Mouse (Mus musculus): ENCODE measurements around the gene Chil4.

Gene Chil4

GRCm38 (mm10) chr3:106170522-106171053 is 48.7 kb downstream of the Chil4 start:
- in situ Hi-C loops (cut with MboI, MseI): no loop called here

DNA sequence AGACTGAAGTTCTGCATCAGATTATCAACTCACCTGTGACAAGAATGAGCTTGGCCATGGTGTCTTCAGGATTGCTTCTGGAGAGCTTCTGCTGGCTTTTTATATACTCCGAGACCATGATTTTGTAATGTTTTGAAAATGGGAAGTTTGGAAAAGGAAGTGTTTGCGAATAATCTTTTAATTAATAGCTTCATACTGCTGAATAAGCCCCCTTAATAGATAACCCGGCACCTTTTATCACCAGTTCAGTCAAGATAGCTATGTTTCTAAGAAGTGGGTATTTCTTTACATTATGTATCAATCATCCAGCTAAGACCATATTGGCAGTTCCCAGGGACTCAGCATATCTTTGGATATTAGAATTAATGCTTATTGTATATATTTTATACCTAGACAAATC is 51.8 kb downstream of the Chil4 start, which contains the start of gene Chil3:
TSS of gene Chil3 (minus strand) at position 101 of the 400 bp plus-strand sequence.
- in situ Hi-C loops (cut with MboI, MseI): loop anchor here (5.0 kb wide), 1 partner anchor 50 kb away; the partner anchor contains the start of gene Chil4

DNA sequence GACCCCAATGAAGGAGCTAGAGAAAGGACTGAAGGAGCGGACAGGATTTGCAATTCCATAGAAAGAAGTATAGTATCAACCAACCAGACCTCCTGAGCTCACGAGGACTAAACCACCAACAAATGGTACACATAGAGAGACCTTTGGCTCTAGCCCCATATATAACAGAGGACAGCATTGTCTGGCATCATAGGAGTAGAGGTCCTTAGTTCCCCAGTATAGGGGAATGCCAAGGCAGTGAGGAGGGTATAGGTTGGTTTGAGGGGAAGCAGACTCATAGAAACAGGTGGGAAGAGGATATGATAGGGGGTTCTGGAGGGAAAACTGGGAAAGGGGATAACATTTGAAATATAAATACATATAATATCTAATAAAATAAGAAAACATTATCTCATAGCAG is 64.9 kb downstream of the Chil4 start:
- in situ Hi-C loops (cut with MboI, MseI): no loop called here

Measured in T-helper 2 cell (primary cell).